Mouse (Mus musculus): ENCODE data around the gene 9030025P20Rik. TPM values are rescaled to one million over a fixed set of nuclear protein-coding genes. Genes with fewer than 3 reads are reported as not detected.
"Not testable (repeated sequence)": the region's sequence is repeated elsewhere in the genome, so short reads cannot be mapped to it uniquely, and the experiment has no call there.

Gene 9030025P20Rik
- polyA plus RNA-seq, 1 experiment, result 13.9 TPM

DNA sequence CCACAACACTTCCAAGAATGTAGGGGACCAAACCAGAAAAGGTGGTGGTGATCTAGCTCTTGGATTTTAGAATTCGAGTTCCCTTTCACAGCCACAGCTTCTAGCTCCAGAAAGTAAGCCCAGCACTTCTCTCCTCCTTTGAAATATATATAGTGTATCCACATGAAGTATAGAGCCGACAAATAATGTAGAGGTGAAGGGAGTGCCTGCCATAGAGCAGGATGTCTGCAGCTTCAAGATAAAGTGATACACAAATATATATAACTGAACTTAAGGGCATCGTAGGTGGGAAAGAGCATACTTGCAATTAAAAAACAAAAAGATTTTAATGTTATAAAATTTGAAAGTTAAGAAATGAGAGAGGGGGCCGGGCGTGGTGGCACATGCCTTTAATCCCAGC is 15.9 kb downstream of the 9030025P20Rik start:
- not testable (repeated sequence) for H3K4me3 ChIP-seq (ENCODE audit: extremely low read depth, insufficient read depth, insufficient read length); H3K36me3 ChIP-seq (ENCODE audit: control insufficient read depth, insufficient read depth, low read length); H3K4me1 ChIP-seq (ENCODE audit: control insufficient read depth, insufficient read depth, insufficient read length); H3K27ac ChIP-seq (ENCODE audit: insufficient read depth, low read length); DNase-seq (ENCODE audit: low read depth in 1 of 2, low spot score in 2 of 2); H3K27me3 ChIP-seq (ENCODE audit: control insufficient read depth, insufficient read depth, low read length)
- no CpG with 5 or more reads among the region's 5 CpGs for WGBS

DNA sequence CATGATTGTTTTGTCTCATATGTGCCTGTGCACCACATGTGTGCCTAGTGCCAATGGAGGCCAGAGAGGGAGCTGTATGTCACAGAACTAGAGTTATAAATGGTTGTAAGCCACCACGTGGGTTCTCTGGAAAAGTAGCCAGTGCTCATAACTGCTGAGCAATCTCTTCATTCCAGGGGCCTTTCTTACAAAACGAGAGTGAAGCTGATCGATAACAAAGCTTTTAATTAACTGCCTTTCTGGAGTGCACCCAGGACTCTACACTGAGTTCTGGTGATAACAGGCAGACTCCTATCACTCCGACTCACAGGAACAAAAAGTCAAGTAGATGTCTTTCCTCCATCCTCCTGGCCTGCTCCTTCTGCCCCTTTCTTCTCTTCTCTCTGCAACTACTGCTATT is 21.8 kb downstream of the 9030025P20Rik start:
- H3K27me3 ChIP-seq (ENCODE audit: control insufficient read depth, insufficient read depth, low read length); H3K4me3 ChIP-seq (ENCODE audit: extremely low read depth, insufficient read depth, insufficient read length); DNase-seq (ENCODE audit: low read depth in 1 of 2, low spot score in 2 of 2); H3K36me3 ChIP-seq (ENCODE audit: control insufficient read depth, insufficient read depth, low read length); H3K4me1 ChIP-seq (ENCODE audit: control insufficient read depth, insufficient read depth, insufficient read length); H3K27ac ChIP-seq (ENCODE audit: insufficient read depth, low read length): not testable (repeated sequence)
- no CpG with 5 or more reads among the region's 4 CpGs for WGBS

DNA sequence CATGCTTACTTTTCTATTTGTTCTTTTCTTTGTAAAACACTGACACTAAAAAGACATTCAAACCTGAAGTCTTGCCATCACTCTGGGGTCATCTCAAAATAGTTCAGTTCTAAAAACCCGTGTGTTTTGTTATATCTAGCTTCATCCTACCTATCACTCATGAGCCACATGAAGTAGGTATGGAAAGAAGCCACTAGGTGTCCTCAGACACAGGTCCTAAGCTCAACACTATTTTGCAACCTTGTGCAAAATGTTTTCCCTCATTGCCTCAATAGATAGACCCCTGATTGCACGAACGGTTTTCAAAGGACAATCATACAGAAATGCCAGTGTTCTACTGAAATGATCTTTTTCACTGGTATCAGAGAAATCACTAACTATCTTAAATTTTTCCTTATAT is 30.8 kb downstream of the 9030025P20Rik start:
- H3K4me1 ChIP-seq (ENCODE audit: control insufficient read depth, insufficient read depth, insufficient read length); DNase-seq (ENCODE audit: low read depth in 1 of 2, low spot score in 2 of 2); H3K36me3 ChIP-seq (ENCODE audit: control insufficient read depth, insufficient read depth, low read length); H3K27ac ChIP-seq (ENCODE audit: insufficient read depth, low read length); H3K4me3 ChIP-seq (ENCODE audit: extremely low read depth, insufficient read depth, insufficient read length); H3K27me3 ChIP-seq (ENCODE audit: control insufficient read depth, insufficient read depth, low read length): not testable (repeated sequence)
- WGBS, result no CpG with 5 or more reads among the region's 3 CpGs

DNA sequence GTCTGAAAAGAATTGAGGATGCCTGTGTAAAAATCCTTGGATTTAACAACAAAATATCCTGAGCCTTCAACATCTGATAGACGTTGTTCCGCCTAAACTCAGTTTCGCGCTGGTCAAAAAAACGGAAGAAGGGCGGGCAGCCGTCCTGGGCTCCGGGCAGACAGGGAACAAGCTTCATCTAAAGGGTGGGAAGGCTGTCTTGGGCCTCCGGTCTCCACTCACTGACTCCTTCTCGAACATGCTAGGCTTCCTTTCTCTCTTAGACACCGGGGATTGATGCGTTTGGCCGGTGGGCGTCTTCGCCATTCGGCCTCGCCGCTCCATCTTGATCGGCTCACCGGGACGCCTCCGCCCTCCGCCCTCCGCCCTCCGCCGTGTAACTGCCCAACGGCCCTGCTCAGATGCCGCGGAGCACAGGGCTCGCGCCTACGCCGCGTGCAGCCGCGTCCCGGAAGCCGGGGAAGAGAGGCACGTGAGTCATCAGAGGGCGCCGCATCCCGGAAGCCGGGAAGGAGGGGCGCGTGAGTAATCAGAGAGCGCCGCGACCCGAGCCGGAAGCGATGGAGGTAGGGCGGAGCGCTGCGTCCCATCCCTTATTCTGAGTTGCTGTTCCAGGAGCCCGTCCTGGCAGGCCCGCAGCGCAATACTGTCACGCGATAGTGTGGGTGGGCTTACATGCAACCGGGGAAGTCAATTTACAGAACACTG is 31.6 kb downstream of the 9030025P20Rik start, which contains the start of gene Gm3435:
Gene Gm3435, plus strand, starts transcription at position 471 of the 708 bp plus-strand sequence.
- not testable (repeated sequence) for H3K4me3 ChIP-seq (ENCODE audit: extremely low read depth, insufficient read depth, insufficient read length); H3K27ac ChIP-seq (ENCODE audit: insufficient read depth, low read length); H3K27me3 ChIP-seq (ENCODE audit: control insufficient read depth, insufficient read depth, low read length); H3K36me3 ChIP-seq (ENCODE audit: control insufficient read depth, insufficient read depth, low read length); DNase-seq (ENCODE audit: low read depth in 1 of 2, low spot score in 2 of 2); H3K4me1 ChIP-seq (ENCODE audit: control insufficient read depth, insufficient read depth, insufficient read length)
- no CpG with 5 or more reads among the region's 60 CpGs for WGBS

DNA sequence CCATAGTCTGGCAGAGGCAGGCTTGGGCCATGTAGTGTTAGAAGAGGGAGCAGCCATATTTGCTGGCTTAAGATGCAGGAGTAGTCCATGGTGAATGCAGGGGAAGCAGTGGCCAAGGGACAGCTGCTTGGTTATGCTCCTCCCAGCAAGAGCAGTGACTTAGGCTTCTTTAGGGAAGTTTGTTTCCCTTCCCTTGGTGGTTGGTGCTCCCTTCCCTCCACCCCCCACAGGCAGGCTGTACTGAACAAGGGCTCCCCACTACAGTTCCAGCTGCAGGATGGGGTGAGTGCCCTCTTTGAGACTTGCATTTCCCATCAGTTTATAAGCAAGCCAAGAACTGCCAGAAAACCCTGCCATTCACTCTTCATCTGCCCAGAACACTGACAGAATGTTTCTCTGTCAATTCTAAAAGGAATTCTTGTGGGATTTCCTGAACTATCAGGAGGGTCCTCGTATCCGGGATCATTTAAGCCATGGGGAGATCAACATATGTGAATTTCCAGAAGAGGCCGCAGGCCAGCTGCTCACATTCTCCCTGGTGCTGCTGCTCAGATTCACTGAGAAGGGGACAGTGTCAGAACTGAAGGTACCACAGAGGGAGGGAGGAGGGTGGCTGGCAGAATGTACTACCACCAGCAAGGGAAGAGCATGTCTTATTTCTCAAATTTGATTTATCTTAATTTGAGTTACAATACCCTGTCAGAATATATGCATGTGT is 43.4 kb downstream of the 9030025P20Rik start:
- H3K27me3 ChIP-seq (ENCODE audit: control insufficient read depth, insufficient read depth, low read length); H3K4me1 ChIP-seq (ENCODE audit: control insufficient read depth, insufficient read depth, insufficient read length); H3K4me3 ChIP-seq (ENCODE audit: extremely low read depth, insufficient read depth, insufficient read length); H3K36me3 ChIP-seq (ENCODE audit: control insufficient read depth, insufficient read depth, low read length); H3K27ac ChIP-seq (ENCODE audit: insufficient read depth, low read length): not testable (repeated sequence)
- 79% methylated on average over 3 of the region's 3 CpGs for WGBS
- peak in 1 of 2 experiments; percentile 12 for DNase-seq (ENCODE audit: low read depth in 1 of 2, low spot score in 2 of 2)

DNA sequence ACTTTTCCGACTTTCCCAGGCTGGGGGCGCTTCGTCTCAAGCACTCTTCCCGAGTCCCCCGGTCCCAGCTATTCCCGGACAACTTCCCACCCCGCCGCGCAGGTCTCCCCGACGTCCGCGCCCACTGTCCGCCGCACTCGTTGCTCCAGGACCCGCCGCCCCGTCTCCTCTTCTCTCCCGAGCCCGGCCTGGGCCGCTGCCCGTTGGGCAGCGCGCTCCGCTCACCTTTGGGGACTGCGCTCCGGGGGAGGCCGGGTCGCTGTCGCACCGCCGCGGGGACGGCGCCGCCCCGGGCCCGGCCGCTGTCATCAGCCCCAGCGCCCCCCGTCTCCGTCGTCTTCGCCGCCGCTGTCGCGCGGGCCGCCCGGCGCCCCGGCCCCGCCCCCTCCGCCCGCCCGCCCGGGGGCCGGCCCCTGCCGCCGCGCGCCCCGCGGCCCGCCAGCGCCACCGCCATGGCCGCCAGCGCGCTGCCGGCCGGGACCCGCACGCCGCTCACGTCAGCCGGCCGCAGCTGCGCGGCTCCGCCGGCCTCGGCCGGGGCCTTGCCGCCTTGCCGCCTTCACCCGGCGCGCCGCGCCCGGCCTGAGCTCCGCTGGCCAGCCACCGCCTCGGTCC is 45.7 kb downstream of the 9030025P20Rik start:
- not testable (repeated sequence) for DNase-seq (ENCODE audit: low read depth in 1 of 2, low spot score in 2 of 2); H3K4me3 ChIP-seq (ENCODE audit: extremely low read depth, insufficient read depth, insufficient read length); H3K4me1 ChIP-seq (ENCODE audit: control insufficient read depth, insufficient read depth, insufficient read length); H3K36me3 ChIP-seq (ENCODE audit: control insufficient read depth, insufficient read depth, low read length); H3K27me3 ChIP-seq (ENCODE audit: control insufficient read depth, insufficient read depth, low read length); H3K27ac ChIP-seq (ENCODE audit: insufficient read depth, low read length)
- no CpG with 5 or more reads among the region's 97 CpGs for WGBS

DNA sequence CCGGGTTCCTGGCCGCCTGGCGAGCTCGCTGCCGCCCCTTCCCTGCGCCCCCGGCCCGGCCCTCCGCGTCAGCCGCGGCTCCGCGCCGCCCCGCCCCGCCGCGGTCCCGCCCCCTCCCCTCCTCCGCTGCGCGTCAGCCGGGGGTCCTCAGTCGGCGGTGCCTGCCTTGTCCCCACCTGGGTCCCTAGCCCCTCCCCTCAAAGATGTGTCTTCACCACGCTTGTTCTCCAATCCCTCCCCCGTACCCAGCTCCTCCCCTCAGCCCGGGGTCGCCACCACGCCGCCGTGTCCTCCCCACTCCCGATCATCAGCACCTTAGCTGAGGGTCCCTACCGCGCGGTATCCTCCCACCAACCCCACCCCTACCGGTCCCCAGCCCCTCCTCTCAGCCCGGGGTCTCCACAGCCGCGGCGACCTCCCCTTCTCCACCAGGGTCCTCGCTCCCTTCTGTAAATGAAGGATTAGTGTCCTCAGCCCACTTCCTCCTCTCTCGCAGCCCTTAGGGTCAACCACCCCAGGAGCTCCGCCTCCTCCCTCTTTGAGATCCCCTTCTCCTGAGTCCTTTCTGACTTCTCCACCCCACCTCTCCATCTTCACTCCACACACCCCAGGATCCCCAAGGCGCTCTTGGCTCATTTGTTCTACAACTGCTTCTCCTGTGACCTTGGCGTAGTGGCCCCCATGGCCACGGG is 46.4 kb downstream of the 9030025P20Rik start:
- H3K27me3 ChIP-seq (ENCODE audit: control insufficient read depth, insufficient read depth, low read length); H3K4me3 ChIP-seq (ENCODE audit: extremely low read depth, insufficient read depth, insufficient read length); H3K4me1 ChIP-seq (ENCODE audit: control insufficient read depth, insufficient read depth, insufficient read length): not testable (repeated sequence)

DNA sequence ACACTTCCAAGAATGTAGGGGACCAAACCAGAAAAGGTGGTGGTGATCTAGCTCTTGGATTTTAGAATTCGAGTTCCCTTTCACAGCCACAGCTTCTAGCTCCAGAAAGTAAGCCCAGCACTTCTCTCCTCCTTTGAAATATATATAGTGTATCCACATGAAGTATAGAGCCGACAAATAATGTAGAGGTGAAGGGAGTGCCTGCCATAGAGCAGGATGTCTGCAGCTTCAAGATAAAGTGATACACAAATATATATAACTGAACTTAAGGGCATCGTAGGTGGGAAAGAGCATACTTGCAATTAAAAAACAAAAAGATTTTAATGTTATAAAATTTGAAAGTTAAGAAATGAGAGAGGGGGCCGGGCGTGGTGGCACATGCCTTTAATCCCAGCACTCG is 47.2 kb downstream of the 9030025P20Rik start:
- not testable (repeated sequence) for H3K27ac ChIP-seq (ENCODE audit: insufficient read depth, low read length); DNase-seq (ENCODE audit: low read depth in 1 of 2, low spot score in 2 of 2); H3K4me3 ChIP-seq (ENCODE audit: extremely low read depth, insufficient read depth, insufficient read length); H3K36me3 ChIP-seq (ENCODE audit: control insufficient read depth, insufficient read depth, low read length); H3K4me1 ChIP-seq (ENCODE audit: control insufficient read depth, insufficient read depth, insufficient read length); H3K27me3 ChIP-seq (ENCODE audit: control insufficient read depth, insufficient read depth, low read length)
- WGBS, result no CpG with 5 or more reads among the region's 6 CpGs

More for the DNA sequence above, 46.4 kb downstream of the 9030025P20Rik start:
- H3K27ac ChIP-seq (ENCODE audit: insufficient read depth, low read length); DNase-seq (ENCODE audit: low read depth in 1 of 2, low spot score in 2 of 2); H3K36me3 ChIP-seq (ENCODE audit: control insufficient read depth, insufficient read depth, low read length): not testable (repeated sequence)
- no CpG with 5 or more reads among the region's 48 CpGs for WGBS

DNA sequence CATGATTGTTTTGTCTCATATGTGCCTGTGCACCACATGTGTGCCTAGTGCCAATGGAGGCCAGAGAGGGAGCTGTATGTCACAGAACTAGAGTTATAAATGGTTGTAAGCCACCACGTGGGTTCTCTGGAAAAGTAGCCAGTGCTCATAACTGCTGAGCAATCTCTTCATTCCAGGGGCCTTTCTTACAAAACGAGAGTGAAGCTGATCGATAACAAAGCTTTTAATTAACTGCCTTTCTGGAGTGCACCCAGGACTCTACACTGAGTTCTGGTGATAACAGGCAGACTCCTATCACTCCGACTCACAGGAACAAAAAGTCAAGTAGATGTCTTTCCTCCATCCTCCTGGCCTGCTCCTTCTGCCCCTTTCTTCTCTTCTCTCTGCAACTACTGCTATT is 53.1 kb downstream of the 9030025P20Rik start:
- WGBS, result no CpG with 5 or more reads among the region's 4 CpGs
- H3K4me1 ChIP-seq (ENCODE audit: control insufficient read depth, insufficient read depth, insufficient read length); DNase-seq (ENCODE audit: low read depth in 1 of 2, low spot score in 2 of 2): not testable (repeated sequence)

DNA sequence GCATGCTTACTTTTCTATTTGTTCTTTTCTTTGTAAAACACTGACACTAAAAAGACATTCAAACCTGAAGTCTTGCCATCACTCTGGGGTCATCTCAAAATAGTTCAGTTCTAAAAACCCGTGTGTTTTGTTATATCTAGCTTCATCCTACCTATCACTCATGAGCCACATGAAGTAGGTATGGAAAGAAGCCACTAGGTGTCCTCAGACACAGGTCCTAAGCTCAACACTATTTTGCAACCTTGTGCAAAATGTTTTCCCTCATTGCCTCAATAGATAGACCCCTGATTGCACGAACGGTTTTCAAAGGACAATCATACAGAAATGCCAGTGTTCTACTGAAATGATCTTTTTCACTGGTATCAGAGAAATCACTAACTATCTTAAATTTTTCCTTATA is 62.2 kb downstream of the 9030025P20Rik start:
- H3K27ac ChIP-seq (ENCODE audit: insufficient read depth, low read length); H3K36me3 ChIP-seq (ENCODE audit: control insufficient read depth, insufficient read depth, low read length); DNase-seq (ENCODE audit: low read depth in 1 of 2, low spot score in 2 of 2); H3K27me3 ChIP-seq (ENCODE audit: control insufficient read depth, insufficient read depth, low read length); H3K4me1 ChIP-seq (ENCODE audit: control insufficient read depth, insufficient read depth, insufficient read length); H3K4me3 ChIP-seq (ENCODE audit: extremely low read depth, insufficient read depth, insufficient read length): not testable (repeated sequence)
- WGBS, result no CpG with 5 or more reads among the region's 3 CpGs

More for the DNA sequence above, 53.1 kb downstream of the 9030025P20Rik start:
- H3K36me3 ChIP-seq (ENCODE audit: control insufficient read depth, insufficient read depth, low read length); H3K27ac ChIP-seq (ENCODE audit: insufficient read depth, low read length); H3K4me3 ChIP-seq (ENCODE audit: extremely low read depth, insufficient read depth, insufficient read length); H3K27me3 ChIP-seq (ENCODE audit: control insufficient read depth, insufficient read depth, low read length): not testable (repeated sequence)

Measured in spleen, adult 2 months (tissue).